Mouse (Mus musculus): ENCODE measurements around the gene Mvb12b. TPM values are rescaled to one million over a fixed set of nuclear protein-coding genes. Genes with fewer than 3 reads are reported as not detected.

The Mvb12b gene
- polyA plus RNA-seq, 2 experiments: 6.9 to 8.3 TPM

DNA sequence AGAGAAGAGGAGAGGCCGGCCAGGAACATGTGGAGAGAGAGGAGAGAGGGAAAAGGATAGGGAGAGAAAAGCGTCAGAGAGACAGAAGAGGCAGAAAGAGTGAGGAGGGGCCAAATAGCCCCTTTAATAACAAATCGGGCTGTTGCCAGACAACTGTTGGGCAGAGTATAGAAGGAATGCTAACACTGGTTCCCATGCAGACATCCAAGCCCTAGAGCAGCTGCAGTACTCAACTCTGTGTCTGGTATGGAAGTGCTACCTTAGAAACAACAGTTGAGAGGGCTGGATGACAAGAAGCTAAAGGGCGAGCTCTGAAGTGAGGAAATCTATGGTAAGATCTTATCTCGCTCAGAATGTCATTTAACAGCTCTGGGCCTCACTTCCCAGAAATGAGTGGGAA is 35.7 kb upstream of the Mvb12b start:
- no peak for ATAC-seq (ENCODE audit: insufficient read depth)
- H3K27me3 ChIP-seq (ENCODE audit: control insufficient read depth, insufficient read depth, low read length): peaks cover 5% of the 10 kb centered on the region; the same call in 1 of the 2 replicates
- no peaks in the 10 kb centered on the region for H3K9me3 ChIP-seq (ENCODE audit: control insufficient read depth, low read length)

DNA sequence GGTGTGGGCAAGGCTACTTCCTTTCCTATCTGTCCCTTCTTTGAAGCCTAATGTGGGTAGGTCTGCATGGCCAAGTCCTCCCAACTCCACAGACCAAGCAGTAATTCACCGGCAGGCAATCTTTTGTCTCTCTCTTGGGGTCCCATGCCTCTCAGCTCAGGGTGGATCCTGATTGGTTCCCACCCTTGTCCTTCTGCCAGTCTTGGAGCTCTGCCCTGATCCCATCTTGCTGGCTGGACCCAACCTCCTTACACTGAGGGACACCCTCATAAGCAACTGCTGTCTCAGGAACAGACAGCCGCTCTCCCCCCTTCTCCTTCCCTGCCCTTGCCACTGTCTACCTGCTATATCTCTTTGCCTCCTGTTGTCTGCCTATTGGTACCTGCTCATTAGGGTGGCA is 34.7 kb upstream of the Mvb12b start:
- no peak overlapping the region for H3K27ac ChIP-seq
- H3K9me3 ChIP-seq (ENCODE audit: control insufficient read depth, low read length): no peaks in the 10 kb centered on the region
- no peak overlapping the region for H3K9ac ChIP-seq (replicated peaks)
- 74% methylated on average over 2 of the region's 2 CpGs for WGBS (ENCODE audit: insufficient replicate concordance)
- DNase-seq (ENCODE audit: low read depth in 3 of 3, low spot score in 3 of 3) (no peak), ATAC-seq (ENCODE audit: insufficient read depth) (no peak)
- H3K36me3 ChIP-seq (replicated peaks; ENCODE audit: control insufficient read depth, insufficient read depth, low read depth): no peaks in the 10 kb centered on the region
- no peaks in the 10 kb centered on the region for H3K4me1 ChIP-seq (replicated peaks; ENCODE audit: control insufficient read depth in 2 of 2, insufficient read depth in 2 of 2, low read length in 1 of 2)
- no peak overlapping the region for H3K4me2 ChIP-seq (ENCODE audit: low read depth)
- peaks cover 5% of the 10 kb centered on the region; the same call in 1 of the 2 replicates for H3K27me3 ChIP-seq (ENCODE audit: control insufficient read depth, insufficient read depth, low read length)
- TF ChIP-seq CTCF (IDR thresholded peaks at IDR 0.05; ENCODE audit: low read depth) (no peak), EP300 (IDR thresholded peaks at IDR 0.05; ENCODE audit: low read depth) (no peak)
- H3K4me3 ChIP-seq (ENCODE audit: insufficient read depth in 1 of 2, low read depth in 2 of 2, low read length in 2 of 2): no peak overlapping the region

More for the DNA sequence above, 35.7 kb upstream of the Mvb12b start:
- no peak for DNase-seq (ENCODE audit: low read depth in 3 of 3, low spot score in 3 of 3)
- Histone ChIP-seq H3K4me3 (ENCODE audit: insufficient read depth in 1 of 2, low read depth in 2 of 2, low read length in 2 of 2) (no peak overlapping the region), H3K4me2 (ENCODE audit: low read depth) (no peak overlapping the region), H3K9ac (replicated peaks) (no peak overlapping the region), H3K4me1 (replicated peaks; ENCODE audit: control insufficient read depth in 2 of 2, insufficient read depth in 2 of 2, low read length in 1 of 2) (no peaks in the 10 kb centered on the region), H3K27ac (no peak overlapping the region), H3K36me3 (replicated peaks; ENCODE audit: control insufficient read depth, insufficient read depth, low read depth) (no peaks in the 10 kb centered on the region)
- WGBS (ENCODE audit: insufficient replicate concordance): 40% methylated on average over 5 of the region's 5 CpGs
- TF ChIP-seq CTCF (IDR thresholded peaks at IDR 0.05; ENCODE audit: low read depth): no peak
- no peak for TF ChIP-seq EP300 (IDR thresholded peaks at IDR 0.05; ENCODE audit: low read depth)

- H3K27ac ChIP-seq: no peak overlapping the region
- no peak overlapping the region for H3K4me3 ChIP-seq (ENCODE audit: insufficient read depth in 1 of 2, low read depth in 2 of 2, low read length in 2 of 2)
- H3K4me2 ChIP-seq (ENCODE audit: low read depth): no peak overlapping the region
- peaks cover 5% of the 10 kb centered on the region; the same call in 1 of the 2 replicates for H3K27me3 ChIP-seq (ENCODE audit: control insufficient read depth, insufficient read depth, low read length)
- H3K9me3 ChIP-seq (ENCODE audit: control insufficient read depth, low read length): no peaks in the 10 kb centered on the region
- TF ChIP-seq CTCF (IDR thresholded peaks at IDR 0.05; ENCODE audit: low read depth): no peak
- no peak for TF ChIP-seq EP300 (IDR thresholded peaks at IDR 0.05; ENCODE audit: low read depth)
- no peaks in the 10 kb centered on the region for H3K36me3 ChIP-seq (replicated peaks; ENCODE audit: control insufficient read depth, insufficient read depth, low read depth)
- H3K9ac ChIP-seq (replicated peaks): no peak overlapping the region
- WGBS (ENCODE audit: insufficient replicate concordance): 29% methylated on average over 22 of the region's 22 CpGs
- ATAC-seq (ENCODE audit: insufficient read depth) (no peak), DNase-seq (ENCODE audit: low read depth in 3 of 3, low spot score in 3 of 3) (no peak)
- no peaks in the 10 kb centered on the region for H3K4me1 ChIP-seq (replicated peaks; ENCODE audit: control insufficient read depth in 2 of 2, insufficient read depth in 2 of 2, low read length in 1 of 2)
Measured at GRCm38 (mm10) chr2:33919934-33920615, 32.3 kb upstream of the Mvb12b start.

- ATAC-seq (ENCODE audit: insufficient read depth) (no peak), DNase-seq (ENCODE audit: low read depth in 3 of 3, low spot score in 3 of 3) (no peak)
- Histone ChIP-seq H3K27me3 (ENCODE audit: control insufficient read depth, insufficient read depth, low read length) (peaks cover 5% of the 10 kb centered on the region; the same call in 1 of the 2 replicates), H3K36me3 (replicated peaks; ENCODE audit: control insufficient read depth, insufficient read depth, low read depth) (no peaks in the 10 kb centered on the region), H3K4me1 (replicated peaks; ENCODE audit: control insufficient read depth in 2 of 2, insufficient read depth in 2 of 2, low read length in 1 of 2) (no peaks in the 10 kb centered on the region; a peak in 1 of 4 replicates), H3K9ac (replicated peaks) (no peak overlapping the region), H3K9me3 (ENCODE audit: control insufficient read depth, low read length) (no peaks in the 10 kb centered on the region), H3K4me3 (ENCODE audit: insufficient read depth in 1 of 2, low read depth in 2 of 2, low read length in 2 of 2) (no peak overlapping the region), H3K4me2 (ENCODE audit: low read depth) (no peak overlapping the region), H3K27ac (no peak overlapping the region)
- TF ChIP-seq CTCF (IDR thresholded peaks at IDR 0.05; ENCODE audit: low read depth): no peak
- no peak for TF ChIP-seq EP300 (IDR thresholded peaks at IDR 0.05; ENCODE audit: low read depth)
- 51% methylated on average over 3 of the region's 3 CpGs for WGBS (ENCODE audit: insufficient replicate concordance)
Measured at GRCm38 (mm10) chr2:33918824-33919223, 31.1 kb upstream of the Mvb12b start.

DNA sequence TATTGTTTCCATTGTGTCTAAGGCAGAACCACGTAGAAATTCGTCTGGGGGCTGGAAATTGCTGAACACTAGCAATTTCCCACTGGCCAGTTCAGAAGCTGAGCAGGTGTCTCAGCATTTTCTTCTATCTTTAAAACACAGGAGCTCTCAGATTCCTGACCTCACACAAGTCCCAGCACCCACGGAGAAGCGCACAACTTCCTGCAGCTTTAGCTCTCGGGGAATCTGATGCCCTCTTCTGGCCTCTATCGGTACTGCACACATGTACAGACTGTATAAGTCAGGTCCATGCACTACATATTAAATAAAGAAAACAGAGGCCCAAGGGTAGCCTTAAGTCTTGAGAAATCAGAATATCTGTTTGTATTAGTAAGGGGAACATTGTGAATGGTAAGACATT is 30.6 kb upstream of the Mvb12b start:
- ATAC-seq (ENCODE audit: insufficient read depth) (no peak), DNase-seq (ENCODE audit: low read depth in 3 of 3, low spot score in 3 of 3) (peak; percentile 38 to 41 (median 39))
- H3K9ac ChIP-seq (replicated peaks): no peak overlapping the region
- no peak overlapping the region for H3K4me3 ChIP-seq (ENCODE audit: insufficient read depth in 1 of 2, low read depth in 2 of 2, low read length in 2 of 2)
- TF ChIP-seq EP300 (IDR thresholded peaks at IDR 0.05; ENCODE audit: low read depth) (no peak), CTCF (IDR thresholded peaks at IDR 0.05; ENCODE audit: low read depth) (peak; percentile 85)
- WGBS (ENCODE audit: insufficient replicate concordance): 49% methylated on average over 6 of the region's 6 CpGs
- H3K9me3 ChIP-seq (ENCODE audit: control insufficient read depth, low read length): no peaks in the 10 kb centered on the region
- no peak overlapping the region for H3K4me2 ChIP-seq (ENCODE audit: low read depth)
- H3K27ac ChIP-seq: no peak overlapping the region
- peaks cover 5% of the 10 kb centered on the region; the same call in 1 of the 2 replicates for H3K27me3 ChIP-seq (ENCODE audit: control insufficient read depth, insufficient read depth, low read length)
- H3K4me1 ChIP-seq (replicated peaks; ENCODE audit: control insufficient read depth in 2 of 2, insufficient read depth in 2 of 2, low read length in 1 of 2): no peaks in the 10 kb centered on the region; a peak in 1 of 4 replicates
- no peaks in the 10 kb centered on the region for H3K36me3 ChIP-seq (replicated peaks; ENCODE audit: control insufficient read depth, insufficient read depth, low read depth)
